Mouse (Mus musculus) splenic B cell, adult 2 months (primary cell): ENCODE measurements around the gene Dclre1b.
"Not testable (repeated sequence)": the region's sequence is repeated elsewhere in the genome, so short reads cannot be mapped to it uniquely, and the experiment has no call there.

ENCODE experiments used
- DNase-seq: peaks from one replicate; pipeline ENCODE4 v3.0.0-alpha.2; 2011; ENCODE audit warnings: low read depth, low spot score
- H3K27me3 ChIP-seq: 2 replicates; pipeline ENCODE4 v1.6.1; 2012; ENCODE audit warnings: mild to moderate bottlenecking, low read length, moderate library complexity, mixed read lengths; ENCODE audit not compliant: control insufficient read depth, poor library complexity, insufficient read depth, severe bottlenecking
- H3K36me3 ChIP-seq: 2 replicates; pipeline ENCODE4 v1.6.1; 2012; ENCODE audit warnings: mild to moderate bottlenecking, low read length, moderate library complexity, mixed read lengths; ENCODE audit not compliant: control insufficient read depth, poor library complexity, insufficient read depth, severe bottlenecking

The Dclre1b gene

DNA sequence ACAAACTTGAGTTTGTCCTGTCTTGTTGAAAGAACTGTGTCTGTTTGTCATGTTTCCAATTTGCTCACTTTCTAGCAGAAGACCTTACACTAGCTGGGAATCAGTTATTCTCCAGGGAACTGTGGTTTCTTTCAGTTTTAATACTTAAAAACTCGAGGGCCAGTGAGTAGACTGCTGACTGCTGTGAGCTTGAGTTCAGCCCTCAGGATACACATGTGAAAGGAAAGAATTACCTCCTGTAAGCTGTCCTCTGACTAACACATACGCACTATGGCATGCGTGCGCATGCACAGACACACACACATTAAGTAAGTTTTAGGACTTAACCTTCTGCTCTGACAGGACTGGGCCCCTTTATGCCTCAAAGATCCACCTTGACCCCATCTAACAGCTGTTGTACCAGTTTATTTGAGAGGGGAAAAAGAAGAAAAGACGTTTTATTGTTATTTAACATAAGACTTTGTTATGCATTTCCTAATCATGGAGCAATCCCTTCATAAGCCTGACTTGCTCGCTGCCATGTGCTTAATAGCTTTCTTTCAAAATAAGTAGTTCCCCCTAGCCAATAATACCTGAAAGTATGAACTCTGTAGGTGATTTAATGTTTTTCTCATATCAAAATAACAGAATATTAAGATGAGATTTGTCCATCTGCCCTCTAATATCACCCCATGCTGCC is 26.2 kb upstream of the Dclre1b start:
- DNase-seq, result no peak
- H3K27me3 ChIP-seq, result no peaks in the 10 kb centered on the region
- no peaks in the 10 kb centered on the region for H3K36me3 ChIP-seq

DNA sequence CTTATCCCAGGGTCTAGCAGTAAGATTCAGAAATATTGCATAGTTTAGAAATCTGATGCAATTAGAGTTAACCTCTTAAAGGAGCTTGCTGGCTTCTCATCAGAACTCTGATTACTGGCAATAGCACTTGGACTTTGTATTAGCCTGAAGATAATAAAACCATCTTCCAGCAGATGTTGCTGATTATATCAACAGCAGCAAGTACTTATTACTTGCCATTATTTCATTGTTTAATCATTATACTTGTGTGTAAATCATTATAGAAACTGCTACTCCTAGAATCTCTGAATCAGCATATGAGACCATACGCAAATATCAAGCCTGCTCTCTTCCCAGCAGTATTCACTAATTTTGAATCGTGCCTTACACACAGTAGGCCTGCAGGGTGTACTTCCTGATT is 24.8 kb upstream of the Dclre1b start:
- no peak for DNase-seq
- Histone ChIP-seq H3K36me3 (no peaks in the 10 kb centered on the region), H3K27me3 (no peaks in the 10 kb centered on the region)

DNA sequence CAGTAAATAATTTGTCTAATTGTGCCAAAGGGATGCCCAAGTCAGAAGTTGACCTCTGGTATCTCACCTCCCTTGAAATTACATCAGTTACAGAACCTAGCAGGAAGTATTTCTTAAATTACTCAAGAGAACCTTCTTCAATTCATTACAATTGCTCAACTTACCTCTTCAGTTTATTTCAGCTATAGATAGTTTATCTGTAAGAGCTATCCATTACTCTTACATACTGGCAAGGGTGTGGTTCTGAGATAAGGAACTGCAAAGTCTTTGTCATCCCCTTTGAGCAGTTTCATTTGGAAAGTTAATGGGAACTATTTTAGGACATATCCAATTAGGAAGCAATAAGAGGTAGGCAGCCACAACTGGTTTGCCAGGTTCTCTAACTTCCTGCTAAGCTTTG is 23.2 kb upstream of the Dclre1b start, which contains the start of gene Bcl2l15:
Gene Bcl2l15 (plus strand): TSS at position 176 of the 400 bp plus-strand sequence.
- Histone ChIP-seq H3K36me3 (no peaks in the 10 kb centered on the region), H3K27me3 (no peaks in the 10 kb centered on the region)
- no peak for DNase-seq

DNA sequence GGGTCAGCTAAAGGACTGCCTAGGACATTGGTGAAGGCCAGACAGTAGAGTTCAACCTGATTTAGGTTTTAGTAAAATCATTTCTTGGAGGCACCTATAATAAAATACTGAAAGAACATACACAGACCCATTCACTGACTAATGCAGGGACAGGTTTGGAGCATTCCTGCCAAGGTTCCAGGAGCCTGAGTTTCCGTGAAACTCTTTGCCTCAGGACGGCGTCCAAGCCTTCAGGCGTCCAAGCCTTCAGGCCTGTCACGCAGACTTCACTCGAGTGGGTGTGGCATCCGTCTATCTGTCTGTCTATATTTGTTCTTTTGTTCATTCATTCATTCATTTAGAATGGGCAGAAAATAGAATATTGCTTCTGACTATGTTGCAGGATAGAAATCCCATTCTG is 21.9 kb upstream of the Dclre1b start:
- Histone ChIP-seq H3K27me3 (no peaks in the 10 kb centered on the region), H3K36me3 (no peaks in the 10 kb centered on the region)
- no peak for DNase-seq

DNA sequence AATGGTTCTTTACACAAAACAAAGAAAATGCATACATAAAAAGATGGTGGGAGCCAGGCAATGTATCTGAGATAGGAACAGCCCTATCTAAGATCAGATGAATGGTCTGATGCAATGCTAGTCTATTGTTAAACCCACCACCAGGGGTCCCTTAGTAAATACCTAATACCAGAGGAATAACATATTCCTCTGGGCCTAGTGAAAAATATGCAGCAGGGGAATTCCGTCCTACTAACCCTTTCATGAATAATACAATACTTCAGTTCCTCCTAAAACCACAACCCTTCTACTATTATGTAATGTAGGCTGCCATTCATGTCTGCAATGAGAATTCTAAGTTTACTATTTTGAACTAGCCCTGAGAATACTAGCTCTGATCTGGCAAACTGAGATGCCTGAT is 21.4 kb upstream of the Dclre1b start:
- DNase-seq, result peak; percentile 44
- H3K27me3 ChIP-seq, H3K36me3 ChIP-seq: not testable (repeated sequence)

DNA sequence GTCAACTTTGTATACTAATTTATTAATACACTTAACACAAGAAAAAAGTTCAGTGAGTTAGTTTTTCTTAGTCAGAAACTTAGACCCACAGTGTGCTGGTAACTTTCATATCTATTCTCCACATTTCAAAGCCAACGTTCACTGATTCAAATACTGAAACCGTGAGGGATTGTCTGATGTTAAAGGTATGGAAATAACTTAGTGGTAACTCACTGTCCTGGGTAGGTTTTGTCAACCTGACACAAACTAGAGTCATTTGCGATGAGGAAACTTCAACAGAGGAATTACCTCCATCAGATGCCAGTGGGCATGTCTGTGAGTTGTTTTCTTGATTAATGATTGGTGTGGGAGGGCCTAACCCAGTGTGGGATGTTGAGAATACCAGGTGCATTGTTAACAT is 19.8 kb upstream of the Dclre1b start:
- Histone ChIP-seq H3K27me3 (no peaks in the 10 kb centered on the region), H3K36me3 (no peaks in the 10 kb centered on the region)
- no peak for DNase-seq

DNA sequence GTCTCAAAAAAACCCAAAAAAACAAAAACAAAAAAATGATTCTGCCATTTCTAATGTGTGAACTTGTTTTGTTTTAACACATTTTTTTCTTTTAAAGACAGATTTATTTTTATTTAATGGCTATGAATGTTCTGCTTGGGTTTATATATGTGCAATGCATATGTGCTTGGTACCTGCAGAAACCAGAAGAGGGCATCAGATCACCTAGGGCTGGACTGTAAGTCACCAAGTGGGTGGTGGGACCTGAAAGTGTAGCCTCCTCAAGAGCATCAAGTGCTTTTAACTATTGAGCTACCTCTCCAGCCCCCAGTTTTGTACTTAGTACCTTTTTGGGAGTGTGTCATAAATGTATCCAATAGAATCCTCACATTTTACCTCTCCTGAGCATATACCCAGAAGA is 18.3 kb upstream of the Dclre1b start:
- DNase-seq, result peak; percentile 46
- Histone ChIP-seq H3K36me3 (no peaks in the 10 kb centered on the region), H3K27me3 (no peaks in the 10 kb centered on the region)

DNA sequence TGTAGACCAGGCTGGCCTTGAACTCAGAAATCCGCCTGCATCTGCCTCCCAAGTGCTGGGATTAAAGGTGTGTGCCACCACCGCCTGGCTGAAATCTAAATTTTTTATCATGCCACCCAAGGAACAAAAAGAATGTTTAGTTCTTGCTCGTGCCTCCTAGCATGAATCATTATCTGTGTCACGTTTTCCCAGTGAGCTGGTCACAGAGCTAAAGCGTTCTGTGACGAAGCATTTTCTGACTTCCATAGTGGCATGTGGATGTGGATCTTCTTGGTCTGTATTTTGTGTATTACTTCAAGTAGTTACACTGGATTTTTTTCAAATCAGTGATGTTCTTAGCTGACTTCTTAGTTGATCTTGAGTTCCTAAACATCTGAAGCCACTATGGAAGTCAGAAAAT is 1.7 kb upstream of the Dclre1b start:
- Histone ChIP-seq H3K36me3 (0 out of 2 replicates have a peak, but pooled peaks cover 7% of the 10 kb centered on the region), H3K27me3 (no peaks in the 10 kb centered on the region)
- no peak for DNase-seq

DNA sequence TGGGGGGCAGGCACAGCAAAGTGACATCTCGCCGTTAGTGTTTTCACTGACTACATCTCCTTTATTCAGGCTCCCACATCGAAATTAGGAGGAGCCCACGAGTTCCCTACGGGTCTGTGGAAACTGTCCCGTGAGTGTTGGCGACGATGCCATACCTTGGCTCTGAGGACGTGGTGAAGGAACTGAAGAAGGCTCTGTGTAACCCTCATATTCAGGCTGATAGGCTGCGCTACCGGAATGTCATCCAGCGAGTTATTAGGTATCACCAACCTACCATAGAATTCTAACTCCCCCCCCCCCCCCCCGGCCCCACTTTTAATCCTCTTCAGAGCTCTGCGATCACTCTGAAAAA is 531 bp upstream of the Dclre1b start:
- no peaks in the 10 kb centered on the region for H3K27me3 ChIP-seq
- peaks cover 11% of the 10 kb centered on the region; the same call in 1 of the 2 replicates for H3K36me3 ChIP-seq
- DNase-seq, result no peak

DNA sequence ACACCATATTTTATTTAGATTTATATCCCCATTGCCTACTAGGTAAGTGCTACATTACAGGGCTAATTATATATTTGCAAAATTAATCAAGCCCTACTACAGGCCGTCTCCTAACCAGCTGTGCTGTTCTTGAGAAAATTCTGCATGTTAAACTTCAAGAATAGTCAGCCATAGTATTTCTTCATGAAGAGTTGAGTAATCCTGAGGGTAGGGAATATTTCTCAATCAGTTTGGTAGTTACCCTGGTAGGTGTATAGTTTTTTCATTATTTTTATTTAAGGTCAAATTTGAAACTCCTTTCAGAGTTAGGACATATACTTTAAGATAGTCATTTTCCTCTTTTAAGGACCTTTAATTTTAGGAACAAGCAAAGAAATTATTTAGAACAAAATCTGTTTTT is 3.6 kb downstream of the Dclre1b start:
- no peak for DNase-seq
- peaks cover 4% of the 10 kb centered on the region; the same call in 1 of the 2 replicates for H3K36me3 ChIP-seq
- no peaks in the 10 kb centered on the region for H3K27me3 ChIP-seq

DNA sequence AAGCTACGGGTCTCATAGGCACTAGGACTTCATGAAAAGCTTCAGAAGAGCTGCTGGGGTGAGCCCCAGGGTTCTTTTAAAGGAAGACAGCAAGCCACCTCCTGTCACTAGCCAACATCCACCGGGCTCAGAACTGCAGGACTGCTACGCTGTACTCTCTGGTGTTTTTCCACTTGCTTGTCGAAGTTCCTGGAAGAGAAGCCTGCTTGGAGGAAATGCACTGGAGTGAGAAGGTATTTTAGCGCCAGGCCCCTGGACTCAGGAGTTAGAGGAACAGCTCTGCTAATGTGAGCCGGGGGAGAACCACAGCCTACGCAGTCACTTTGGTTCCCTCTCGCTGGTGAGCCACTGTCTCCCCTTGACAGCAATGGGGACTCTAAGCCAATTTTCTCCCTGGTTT is 6.4 kb downstream of the Dclre1b start:
- H3K27me3 ChIP-seq, result no peaks in the 10 kb centered on the region
- peaks cover 4% of the 10 kb centered on the region; the same call in 1 of the 2 replicates for H3K36me3 ChIP-seq
- DNase-seq, result peak; percentile 15

DNA sequence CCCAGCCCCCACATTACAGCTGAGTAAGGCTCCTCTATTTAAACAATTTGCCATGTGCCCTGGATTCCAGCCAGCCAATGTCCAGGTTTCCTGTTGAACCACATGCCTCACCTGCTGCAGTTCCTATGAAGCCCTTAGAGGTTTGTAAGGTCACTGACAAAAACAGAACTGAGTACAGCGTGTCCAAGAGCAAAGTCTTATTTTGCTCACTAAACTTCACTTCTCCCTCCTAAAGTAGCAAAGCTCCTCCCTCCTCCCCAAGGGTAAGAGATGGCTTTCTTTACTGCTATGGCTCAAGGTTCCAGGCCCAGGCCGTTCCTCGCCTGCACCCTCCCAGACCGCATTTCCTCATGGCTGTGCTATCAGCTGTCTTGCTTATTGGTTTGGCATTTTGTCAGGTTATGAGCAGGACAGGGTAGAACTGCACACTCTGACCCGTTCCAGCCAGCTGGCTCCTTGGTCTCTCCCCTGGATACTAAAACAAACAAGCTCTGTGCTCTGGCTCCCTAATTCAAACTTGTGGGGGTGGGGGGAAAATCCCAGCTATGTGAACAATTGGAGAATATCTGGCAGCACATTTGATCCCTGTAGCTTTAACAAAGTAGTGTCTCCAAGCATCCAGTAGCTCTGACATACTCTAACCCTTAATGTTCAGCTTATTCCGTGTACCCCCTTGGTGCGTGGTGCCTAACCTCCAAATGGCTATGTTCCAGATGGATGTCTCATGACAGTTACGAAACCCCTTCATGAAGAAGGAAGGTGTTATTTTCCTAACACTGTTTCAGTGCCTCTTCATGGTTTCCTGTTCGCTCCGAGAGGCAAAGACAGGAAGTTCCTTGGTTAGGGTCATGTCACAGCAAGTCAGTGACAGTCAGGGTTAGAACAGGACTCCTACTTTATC is 7.4 kb downstream of the Dclre1b start:
- H3K27me3 ChIP-seq, result no peaks in the 10 kb centered on the region
- peak; percentile 70 for DNase-seq
- H3K36me3 ChIP-seq, result peaks cover 4% of the 10 kb centered on the region; the same call in 1 of the 2 replicates

DNA sequence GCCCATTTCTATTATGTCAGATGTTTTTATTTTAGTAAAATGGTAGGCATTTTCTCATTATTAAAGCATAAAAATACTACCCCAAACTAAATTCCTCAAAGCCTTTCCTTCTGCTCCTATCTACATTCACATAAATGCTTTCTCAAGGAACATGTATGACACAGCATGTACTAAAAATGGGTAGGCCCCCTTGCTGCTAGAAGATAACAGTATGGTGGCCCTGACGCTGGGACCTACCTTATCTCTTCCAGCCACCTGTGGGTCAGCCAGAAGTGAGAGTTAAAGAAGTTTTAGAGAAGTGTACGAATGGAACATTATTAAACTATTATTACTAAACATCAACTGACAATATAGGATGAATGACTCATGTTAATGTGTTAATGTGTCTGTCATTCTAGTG is 9.7 kb downstream of the Dclre1b start:
- no peak for DNase-seq
- Histone ChIP-seq H3K36me3 (no peaks in the 10 kb centered on the region), H3K27me3 (no peaks in the 10 kb centered on the region)

DNA sequence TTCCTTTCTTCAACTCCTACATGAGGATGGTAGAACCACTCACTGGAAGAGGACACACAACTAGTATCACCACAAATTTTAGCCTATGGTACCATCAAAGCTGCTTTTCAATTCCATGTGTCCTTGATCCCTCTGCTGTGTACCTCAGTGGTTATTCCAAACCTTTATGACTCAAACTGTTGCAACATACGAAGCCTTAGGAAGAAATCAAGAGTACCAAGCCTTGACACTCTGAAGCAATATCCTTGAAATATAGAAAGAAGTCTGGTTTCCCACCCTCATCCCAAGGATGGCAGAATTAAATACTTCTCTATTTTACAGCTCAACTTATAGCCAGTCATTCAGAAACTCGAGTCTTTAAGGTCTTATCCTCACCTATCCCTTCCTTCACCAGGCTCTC is 12.9 kb downstream of the Dclre1b start:
- no peaks in the 10 kb centered on the region for H3K36me3 ChIP-seq
- no peak for DNase-seq
- no peaks in the 10 kb centered on the region for H3K27me3 ChIP-seq

DNA sequence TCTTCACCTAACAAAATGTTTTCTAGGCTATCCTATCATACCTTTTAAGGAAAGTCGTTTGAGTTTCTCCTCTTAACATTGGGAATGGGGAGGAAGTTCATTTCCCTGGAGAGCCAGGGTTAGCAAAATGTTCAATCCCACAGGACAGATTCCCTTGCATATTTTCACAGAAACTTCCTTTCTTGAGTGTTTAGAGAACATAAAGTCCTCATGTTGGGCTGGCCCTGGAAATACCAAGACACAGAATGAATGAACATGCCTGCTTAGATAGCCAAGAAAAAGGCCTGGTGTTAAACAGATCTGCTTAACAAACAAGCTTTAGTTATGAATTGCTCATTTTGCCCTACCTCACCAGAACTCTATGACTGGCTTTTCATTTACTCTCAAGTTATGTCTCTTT is 16.7 kb downstream of the Dclre1b start:
- no peak for DNase-seq
- no peaks in the 10 kb centered on the region for H3K36me3 ChIP-seq
- H3K27me3 ChIP-seq, result no peaks in the 10 kb centered on the region
